Mouse (Mus musculus): Measurements from ENCODE around the gene Gm14137.

The Gm14137 gene

DNA sequence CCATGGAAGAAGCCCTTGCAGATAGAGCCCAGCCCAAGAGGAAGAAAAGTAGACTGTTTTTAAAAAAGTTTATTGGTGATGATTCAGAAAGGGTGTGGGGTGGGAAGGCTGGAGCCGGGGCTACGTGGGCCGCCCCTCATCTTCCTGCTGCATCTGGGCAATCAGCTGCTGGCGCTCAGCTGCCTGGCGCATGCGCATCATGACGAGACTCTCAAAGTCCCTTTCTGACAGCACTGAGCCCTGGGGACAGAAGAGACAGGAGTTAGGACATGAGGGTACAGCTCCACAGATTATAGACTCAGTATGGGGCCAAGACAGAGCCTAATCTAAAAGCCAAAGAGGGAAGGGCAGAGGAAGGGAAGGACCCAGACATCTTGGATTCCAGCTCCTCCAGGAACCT, 1.9 kb upstream of the Gm14137 start:
- no peak for DNase-seq (ENCODE audit: low read depth in 2 of 2, low spot score in 2 of 2)

DNA sequence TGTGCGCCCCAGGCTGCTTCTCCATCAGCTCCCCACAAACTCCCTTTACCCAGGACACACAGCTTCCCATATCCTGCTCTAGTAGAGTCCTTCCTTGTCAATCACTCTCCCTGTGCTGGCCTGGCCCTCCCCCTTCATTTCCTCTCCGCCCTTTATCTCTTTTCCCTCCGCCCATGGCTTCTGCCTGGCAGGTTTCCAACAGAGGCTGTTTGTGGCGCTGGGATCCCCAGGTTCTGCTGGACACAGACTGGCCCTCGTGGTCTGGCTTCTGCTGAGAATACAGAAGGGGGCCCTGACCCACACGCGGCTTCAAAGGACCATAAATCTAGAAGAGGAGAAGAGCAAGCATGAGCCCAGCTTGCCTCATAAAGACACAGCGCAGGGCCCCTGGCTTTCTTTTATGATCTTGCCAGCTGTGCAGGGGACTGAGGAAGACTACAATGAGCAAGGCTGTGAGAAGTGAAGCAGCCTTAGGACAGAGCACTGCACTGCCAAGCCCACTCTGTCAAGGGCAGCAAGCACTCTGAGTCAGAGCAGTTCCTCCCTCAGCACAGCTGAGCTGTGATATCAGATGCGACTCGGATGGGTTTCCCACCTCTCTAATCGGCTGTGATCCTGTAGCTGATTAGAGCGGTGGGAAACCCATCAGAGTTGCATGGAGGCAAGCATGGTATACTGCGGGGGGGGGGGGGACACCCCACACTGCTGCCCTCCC, 1.3 kb upstream of the Gm14137 start:
- DNase-seq (ENCODE audit: low read depth in 2 of 2, low spot score in 2 of 2): no peak

DNA sequence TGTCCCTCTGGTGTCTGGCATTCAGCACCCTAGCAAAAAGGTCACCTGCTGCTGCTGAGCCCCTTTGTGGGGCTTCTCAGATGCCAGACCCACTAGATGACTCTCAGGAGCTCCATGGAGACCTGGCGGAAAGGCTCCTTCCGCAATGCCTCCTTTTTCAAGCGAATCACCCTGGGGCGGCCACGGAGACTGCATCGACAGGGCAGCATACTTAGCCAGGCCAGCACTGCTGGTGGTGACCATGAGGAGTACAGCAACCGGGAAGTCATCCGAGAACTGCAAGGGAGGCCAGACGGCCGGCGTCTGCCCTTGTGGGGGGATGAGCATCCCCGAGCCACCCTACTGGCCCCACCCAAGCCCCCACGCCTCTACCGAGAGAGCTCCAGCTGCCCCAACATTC, 557 bp downstream of the Gm14137 start:
- DNase-seq (ENCODE audit: low read depth in 2 of 2, low spot score in 2 of 2): no peak

DNA sequence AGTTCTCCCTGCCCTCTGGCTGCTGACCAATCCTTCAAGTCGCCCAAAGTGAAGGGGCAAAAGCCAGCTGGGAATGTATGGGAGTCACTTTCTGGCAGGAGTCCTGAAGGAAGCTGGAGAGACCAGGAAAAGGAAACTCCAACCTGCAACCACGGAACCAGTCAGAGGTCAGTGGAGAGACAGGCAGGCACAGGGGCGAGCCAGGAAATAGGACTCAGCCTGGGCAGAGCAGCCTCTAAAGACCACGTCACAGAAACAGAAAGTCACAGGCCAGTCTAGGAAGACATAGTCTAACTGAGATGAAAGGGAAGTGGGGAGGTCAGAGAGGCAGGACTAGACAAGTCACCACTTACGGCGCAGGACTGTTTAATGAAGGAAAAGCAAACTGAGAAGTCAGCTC, 1.3 kb downstream of the Gm14137 start:
- DNase-seq (ENCODE audit: low read depth in 2 of 2, low spot score in 2 of 2): no peak

DNA sequence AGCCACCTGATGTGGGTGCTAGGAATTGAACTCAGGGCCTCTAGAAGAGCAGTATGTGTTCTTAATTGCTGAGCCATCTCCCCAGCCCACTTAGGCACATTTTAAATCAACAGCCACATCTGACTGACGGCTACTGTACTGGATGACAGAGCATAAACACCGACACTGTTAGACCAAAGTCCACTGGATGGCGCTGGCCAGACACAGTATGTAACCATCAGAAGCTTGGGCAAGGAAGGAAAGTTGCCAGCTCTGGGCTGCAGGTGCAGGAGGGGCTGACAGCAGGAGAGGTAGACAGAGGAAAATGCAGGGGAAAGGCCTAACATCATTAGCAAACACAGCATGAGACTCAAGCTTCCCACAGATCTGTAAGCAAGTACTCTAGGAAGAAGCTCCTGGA, 2.5 kb downstream of the Gm14137 start:
- DNase-seq (ENCODE audit: low read depth in 2 of 2, low spot score in 2 of 2): no peak

DNA sequence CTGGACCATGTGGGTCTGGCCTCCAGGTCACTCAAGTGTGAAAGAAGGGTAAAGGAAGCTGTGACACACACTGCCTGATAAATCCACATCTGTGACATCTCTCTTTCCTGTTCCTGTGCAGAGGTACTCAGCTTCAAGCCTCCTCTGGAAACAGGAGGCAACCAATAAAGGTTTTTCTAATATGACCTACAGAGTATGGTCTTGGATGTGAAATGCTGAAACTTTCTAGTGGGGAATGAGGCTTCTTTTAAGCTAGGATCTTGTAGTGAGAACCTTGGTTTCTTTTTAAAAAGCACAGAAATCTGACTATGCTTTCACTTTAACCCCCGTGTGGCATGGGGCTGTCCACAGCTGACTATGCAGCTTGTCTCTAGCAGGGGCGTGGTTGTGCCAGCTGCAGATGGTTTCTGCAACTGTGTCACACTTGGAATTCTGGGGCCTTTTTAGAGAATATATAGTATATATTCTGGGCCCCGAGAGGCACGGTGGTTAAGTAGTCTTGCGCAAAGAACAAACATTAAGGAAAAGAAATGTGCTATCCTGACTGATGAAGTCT, 3.2 kb downstream of the Gm14137 start:
- DNase-seq (ENCODE audit: low read depth in 2 of 2, low spot score in 2 of 2): no peak

DNA sequence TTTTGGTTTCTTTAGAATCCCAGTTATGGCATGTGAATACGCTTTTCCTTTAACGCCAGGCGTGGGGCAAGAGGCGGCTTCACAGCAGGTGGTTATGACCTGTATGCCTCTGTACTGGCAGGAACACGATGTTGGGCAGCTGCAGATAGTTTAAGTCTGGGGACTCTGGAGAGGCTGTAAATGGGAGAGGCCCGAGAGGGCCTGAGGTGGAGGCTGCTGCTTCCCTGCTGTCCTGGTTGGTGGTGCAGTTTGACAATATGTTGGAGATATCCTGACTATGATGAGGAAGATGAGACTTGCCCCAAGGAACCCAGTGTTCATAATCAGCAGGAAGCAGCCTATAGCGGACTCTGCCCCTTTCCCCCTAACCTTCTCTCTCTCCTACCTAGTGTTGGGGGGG, 8.6 kb downstream of the Gm14137 start:
- no peak for DNase-seq (ENCODE audit: low read depth in 2 of 2, low spot score in 2 of 2)

DNA sequence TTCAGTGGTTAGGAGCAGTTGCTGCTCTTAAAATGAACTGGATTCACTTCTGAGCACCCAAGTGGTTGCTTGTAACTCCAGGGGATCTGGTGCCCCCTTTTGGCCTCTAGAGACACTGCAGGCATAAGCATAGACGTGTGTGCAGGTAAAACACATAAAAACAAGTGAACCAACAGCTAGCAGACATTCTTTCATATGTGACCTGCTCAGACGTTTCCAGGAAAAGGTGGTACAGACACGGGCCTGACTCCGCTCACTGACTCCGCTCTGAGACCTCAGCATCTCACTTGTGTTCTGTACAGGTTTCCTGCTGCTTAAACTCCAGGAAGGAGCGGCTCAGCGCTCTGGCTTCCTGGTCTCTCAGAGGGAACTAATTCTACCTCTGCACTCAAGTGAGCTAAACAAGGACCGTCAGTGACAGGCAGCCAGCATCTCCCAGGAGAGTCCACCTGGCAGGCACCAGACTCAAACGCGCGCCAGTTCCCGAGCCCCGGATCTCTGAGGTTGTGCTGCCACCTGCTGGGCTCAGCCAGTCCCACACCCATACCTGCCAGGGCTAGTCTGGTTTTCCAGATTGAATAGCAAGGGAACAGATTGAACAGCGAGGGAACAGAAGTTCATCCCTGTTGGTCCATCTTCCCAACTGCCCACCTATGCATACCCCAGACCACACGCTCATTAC, 14.9 kb downstream of the Gm14137 start:
- peak; percentile 76 to 82 for DNase-seq (ENCODE audit: low read depth in 2 of 2, low spot score in 2 of 2)

DNA sequence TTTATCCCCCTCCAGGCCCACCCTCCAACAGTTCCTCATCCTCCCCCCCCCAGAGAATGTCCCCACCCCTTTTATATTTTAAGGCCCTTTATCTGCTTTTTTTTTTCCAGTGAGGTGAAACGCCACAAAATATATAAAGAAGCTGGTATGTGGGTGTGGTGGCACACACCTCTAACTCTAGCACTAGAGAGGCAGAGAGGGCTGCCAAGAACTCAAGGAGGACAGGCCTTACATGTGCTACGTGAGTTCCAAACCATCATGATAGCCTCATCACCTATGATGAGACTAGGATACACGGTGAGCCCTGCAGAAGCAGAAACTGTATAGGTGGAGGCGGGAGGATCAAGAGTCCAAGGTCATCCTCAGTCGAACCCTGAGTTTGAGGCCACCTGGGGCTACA, 16.7 kb downstream of the Gm14137 start:
- DNase-seq (ENCODE audit: low read depth in 2 of 2, low spot score in 2 of 2): no peak

DNA sequence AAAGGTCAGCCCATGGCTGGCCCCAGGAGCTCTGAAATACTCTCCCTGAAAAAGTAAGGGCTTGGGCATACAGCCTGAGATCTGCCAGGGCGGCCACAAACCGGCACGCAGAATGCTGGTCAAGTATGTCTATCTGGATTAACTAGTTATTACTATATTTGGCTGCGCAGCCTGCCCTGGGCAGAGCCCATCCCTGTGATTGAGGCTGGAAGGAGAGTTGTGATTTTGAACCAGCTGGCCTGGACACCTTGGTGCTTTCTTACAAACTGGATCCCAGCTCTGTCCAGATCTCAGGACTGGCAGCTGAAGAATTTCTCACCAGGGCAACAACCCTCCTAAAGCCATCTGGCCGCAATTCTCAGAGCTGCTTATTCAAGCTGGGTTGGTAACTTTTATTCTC, 19.8 kb downstream of the Gm14137 start:
- DNase-seq (ENCODE audit: low read depth in 2 of 2, low spot score in 2 of 2): no peak

DNA sequence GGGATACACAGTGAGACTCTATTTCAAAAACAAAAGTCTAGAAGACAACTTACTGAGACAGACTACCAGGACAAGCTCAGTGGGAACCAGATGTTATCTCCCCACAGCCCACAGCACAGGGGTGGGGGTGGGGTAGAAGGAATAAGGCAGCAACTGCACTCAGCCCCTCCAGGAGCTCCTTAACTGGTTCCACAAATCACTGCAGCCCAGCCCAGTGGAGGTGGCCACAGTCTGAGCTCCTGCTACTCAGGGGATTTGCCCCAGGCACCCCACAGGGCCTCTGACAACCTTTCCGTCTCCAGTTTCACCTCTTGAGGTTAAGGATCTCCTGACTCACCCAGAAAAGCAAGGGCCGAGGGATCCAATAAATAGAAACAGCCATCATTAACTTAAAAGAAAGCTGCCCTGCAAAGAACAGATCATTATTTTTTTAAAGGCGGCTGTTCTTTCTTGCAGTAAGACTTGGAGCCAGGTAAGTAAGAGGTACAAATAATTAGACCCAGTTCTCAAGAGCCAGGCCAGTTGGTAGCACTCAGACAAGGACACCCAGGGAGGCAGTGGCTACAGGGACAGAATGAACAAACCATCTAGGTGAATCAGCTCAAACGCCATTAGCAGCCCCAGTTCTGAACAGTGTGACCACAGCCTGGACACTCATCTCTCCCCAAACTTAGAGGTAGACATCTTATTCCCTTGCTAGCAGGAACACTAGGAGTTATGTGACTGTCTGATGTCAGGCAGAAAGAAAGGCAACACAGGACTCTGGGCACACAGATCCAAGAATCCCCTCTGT, 22.2 kb downstream of the Gm14137 start:
- no peak for DNase-seq (ENCODE audit: low read depth in 2 of 2, low spot score in 2 of 2)

DNA sequence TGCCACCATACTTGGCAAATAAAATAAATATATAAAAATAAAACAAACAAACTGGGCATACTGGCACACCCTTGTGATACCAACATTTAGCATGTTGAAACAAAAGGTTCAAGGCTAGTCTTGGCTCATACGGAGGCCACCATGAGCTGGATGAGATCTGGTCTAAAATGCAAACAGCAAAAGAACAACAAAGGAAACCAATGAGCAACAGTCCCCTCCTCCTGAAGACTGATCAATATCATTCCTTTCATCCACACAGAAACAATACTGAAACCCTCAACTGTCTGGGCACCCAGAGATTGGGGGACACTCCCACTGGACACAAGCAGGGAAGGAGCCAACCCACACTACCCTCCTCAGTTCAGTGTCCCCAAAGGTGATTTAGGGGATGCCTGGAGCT, 23.2 kb downstream of the Gm14137 start:
- DNase-seq (ENCODE audit: low read depth in 2 of 2, low spot score in 2 of 2): no peak

DNA sequence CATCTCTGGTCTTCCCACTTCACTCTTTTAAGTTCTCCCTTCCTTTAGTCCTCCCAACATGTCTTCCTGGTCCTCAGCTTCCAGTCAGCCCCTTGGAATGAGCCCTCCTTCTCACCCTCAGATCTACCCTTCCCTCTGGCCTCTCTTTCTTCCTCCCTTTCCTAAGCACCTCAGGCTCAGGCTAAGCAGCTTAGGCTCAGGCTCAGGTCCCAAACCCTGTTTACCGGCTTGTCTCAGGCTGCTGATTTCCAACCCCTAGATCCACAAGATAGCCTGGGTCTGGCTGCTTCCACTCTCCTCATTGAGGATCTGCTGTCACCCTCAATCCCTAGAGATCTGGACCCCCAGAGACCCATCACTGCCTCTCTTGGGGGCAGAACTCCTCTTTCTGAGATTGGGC, 23.7 kb downstream of the Gm14137 start:
- DNase-seq (ENCODE audit: low read depth in 2 of 2, low spot score in 2 of 2): no peak

DNA sequence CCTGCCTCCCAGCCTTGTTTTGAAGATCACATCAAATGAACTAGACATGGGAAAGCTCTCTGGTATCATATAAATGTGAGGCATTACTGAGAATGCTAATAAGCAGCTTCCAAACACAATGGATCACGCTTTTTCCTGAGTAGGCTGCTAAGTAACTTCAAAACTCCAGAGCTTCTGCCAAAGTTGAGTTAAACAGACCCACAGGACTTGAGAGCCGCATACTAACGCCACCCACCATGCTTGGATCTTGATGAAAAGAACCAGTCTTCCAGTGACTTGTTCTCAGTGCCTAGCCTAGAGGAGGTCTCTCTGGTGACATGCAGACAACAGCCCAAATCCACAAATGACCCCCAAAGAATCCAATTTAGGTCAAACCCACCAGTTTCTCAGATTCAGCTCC, 24.6 kb downstream of the Gm14137 start:
- DNase-seq (ENCODE audit: low read depth in 2 of 2, low spot score in 2 of 2): no peak

DNA sequence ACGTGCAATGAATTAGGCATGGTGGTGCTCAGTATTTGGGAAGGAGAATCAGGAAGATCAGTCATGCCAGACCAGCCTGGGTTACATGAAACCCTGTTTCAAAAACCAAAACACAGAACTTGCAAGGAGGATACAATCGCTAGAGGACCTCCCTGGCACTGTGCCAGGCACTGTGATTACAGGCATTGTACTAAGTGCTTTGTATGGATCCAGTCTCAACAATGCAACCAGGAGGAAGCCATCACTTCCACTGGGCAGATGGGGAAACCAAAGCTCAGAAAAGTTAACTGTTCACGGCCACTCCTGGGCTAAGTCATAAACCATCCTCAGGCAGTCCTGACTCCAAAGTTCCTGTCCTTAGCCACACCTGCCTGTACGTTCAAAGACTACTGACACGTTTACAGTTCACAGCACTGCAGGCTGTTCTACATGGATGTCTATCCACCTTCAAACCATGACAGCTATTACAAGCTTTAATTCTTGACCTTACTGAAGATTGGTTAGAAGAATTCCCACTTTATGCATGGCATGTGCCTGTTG, 28.7 kb downstream of the Gm14137 start:
- DNase-seq (ENCODE audit: low read depth in 2 of 2, low spot score in 2 of 2): no peak

DNA sequence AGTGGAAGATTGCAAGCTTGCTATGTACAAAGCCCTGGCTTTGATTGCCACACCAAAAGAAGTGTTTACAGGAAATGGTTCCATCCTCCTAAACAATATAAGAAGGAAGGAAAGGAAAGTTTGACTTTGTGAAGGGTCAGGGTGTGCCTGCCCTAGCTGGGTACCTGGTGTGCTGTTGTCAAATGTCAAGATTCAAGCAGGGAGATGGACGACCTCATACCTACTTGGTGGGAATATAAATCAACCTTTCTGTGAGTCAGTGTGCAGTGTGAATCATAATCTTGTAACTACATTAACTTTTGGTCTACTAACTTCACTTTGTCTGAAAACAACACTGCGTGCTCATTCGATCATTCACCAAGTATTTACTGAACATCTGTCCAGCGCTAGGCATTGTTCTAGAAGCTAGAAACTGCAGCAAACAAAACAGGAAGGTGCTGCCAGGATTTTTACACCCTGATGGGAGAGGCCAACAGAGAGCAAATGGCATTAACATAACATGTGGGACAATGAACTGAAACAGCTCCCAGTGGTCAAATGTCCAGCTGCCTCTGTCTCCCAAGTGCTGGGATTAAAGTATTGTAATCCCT, 29.7 kb downstream of the Gm14137 start:
- DNase-seq (ENCODE audit: low read depth in 2 of 2, low spot score in 2 of 2): no peak

DNA sequence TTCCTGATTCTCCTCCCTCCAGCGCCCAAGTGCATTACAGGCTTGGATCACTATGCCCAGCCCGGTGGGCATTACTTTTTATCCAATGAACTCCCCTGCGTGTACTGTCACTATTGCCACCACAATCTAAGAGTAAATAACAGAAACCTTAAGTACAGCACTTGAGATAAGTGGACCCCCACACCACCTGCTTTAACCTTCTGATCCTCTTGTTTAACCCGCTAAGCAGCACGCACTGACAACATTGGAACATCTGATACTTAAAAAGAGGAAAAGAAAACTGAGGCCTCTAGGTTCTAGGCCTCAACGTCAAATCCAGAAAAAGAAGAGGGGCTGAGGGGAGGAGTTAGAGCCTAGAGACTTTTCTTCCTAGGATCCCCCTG, 33.6 kb downstream of the Gm14137 start:
- no peak for DNase-seq (ENCODE audit: low read depth in 2 of 2, low spot score in 2 of 2)

DNA sequence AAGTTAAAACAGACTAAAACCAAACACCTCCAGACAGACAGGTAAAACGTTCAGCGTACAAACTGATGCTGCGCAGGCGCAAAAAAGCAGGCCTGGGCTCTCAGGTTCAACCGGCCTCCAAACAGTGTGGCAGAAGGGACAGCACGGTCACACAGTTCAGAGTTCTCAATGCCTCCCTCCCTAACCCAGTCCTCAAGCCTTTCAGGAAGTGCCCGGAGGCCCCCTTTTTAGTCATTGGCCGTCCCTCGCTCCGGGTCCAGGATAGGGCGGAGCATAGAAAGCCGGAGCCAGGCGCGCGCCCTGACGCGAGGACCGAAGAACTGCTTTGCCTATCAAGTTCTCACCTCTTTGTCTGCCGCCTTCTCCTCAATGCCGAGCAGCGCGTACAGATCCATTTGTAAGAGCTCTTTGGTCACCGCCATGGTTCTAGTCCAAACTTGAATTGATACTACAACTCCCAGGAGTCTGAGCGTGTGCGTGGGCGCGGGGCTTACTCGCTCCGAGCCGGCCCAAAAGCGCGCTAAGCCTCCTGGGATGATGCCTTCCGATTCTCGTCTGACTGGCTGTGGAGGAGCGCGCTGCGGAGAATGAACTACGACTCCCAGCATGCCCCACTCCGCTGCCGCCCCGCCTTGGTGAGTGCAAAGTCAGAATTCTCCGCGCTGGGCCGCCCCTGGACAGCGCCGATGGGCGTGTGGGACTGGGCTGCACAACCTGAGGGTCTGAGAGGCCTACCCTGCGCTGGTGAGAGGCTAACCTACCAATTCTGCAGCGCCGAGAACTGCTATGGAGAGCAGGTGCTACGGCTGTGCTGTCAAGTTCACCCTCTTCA, 34.3 kb downstream of the Gm14137 start, which contains the start of the genes Zfyve19 and Dnajc17:
Gene Zfyve19, plus strand, starts transcription at position 274 of the 832 bp plus-strand sequence.
Gene Dnajc17, minus strand, starts transcription at position 452 of the 832 bp plus-strand sequence.
- DNase-seq (ENCODE audit: low read depth in 2 of 2, low spot score in 2 of 2): peak; percentile 89 to 93

DNA sequence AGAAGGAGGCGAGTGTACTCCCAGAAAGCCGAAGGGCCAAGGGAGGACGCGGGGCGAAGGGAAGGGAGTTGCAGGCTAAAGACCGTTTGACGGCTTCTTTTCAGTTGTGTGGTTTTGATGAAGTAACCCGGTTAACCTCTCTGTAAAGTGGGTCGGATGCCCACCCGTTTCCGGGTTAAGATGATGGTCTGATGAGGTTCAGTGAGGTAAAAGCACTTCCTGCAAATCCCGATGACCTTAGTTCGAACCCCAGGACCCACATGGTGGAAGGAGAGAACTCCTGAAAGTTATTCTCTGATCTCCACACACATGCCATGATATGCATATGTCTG, 34.8 kb downstream of the Gm14137 start:
- no peak for DNase-seq (ENCODE audit: low read depth in 2 of 2, low spot score in 2 of 2)

All from CD8-positive naive resting alpha-beta T cell, adult 2 months (primary cell).